Mouse (Mus musculus) right cerebral cortex, postnatal 36 days (tissue): ENCODE results near the gene Loxl3.

Source experiments
- DNase-seq, 2 experiments: peaks; one replicate each; pipeline ENCODE4 v3.0.0; 2022; ENCODE audit warnings: low spot score in 2 of 2, mixed read lengths in 1 of 2

Gene Loxl3

DNA sequence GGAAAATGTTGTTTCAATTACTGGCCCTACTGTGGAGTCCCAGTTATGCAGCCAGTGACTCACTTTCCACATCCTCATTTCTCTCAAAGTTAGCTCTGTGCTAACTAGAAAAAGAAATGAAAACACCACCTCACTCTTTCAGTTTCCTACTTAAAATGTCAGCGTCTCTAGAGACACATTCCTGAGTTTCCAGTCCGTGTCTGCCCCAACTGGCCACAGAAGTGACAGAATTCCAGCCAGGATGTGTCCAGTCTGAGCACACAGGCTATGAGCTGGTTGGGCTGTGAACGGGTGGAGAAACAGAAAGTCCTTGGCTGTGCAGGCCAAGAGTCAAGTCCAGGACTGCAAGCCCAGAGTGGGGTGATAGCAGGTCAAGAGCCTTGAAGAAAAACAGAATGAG is 16.8 kb upstream of the Loxl3 start:
- DNase-seq: no peak

DNA sequence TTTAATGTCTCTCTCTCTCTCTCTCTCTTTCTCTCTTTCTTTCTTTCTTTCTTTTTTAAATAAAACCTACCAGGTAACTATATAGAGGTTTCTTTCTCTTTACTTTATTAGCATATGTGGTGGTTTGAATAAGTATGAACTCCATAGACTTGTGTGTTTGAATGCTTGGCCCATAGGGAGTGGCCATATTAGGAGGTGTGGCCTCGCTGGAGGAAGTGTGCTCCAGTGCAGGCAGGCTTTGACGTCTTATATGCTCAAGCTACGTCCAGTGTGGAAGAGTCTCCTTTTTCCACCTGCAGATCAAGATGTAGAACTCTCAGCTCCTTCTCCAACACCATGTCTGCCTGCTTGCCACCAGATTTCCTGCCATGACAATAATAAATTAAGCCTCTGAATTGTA is 14.9 kb upstream of the Loxl3 start:
- DNase-seq: no peak

DNA sequence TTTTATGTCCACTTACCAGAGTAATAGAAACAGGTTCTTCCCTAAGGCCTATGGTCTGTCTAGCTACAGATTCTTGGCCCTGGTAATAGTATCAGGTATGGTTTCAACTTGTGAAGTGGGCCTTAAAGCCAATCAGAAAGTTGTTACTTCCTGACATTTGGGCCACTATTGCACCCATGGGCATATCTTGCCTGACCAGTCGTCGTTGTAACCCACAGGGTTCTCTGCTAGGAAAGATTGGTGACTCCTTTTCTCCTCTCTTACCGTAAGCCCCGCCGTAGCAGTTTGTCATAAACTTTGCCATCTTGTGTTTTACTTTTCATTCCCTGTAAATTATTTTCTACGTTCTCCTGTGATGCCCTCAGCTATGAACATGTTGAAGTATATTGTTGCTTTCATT is 13.9 kb upstream of the Loxl3 start:
- no peak for DNase-seq

DNA sequence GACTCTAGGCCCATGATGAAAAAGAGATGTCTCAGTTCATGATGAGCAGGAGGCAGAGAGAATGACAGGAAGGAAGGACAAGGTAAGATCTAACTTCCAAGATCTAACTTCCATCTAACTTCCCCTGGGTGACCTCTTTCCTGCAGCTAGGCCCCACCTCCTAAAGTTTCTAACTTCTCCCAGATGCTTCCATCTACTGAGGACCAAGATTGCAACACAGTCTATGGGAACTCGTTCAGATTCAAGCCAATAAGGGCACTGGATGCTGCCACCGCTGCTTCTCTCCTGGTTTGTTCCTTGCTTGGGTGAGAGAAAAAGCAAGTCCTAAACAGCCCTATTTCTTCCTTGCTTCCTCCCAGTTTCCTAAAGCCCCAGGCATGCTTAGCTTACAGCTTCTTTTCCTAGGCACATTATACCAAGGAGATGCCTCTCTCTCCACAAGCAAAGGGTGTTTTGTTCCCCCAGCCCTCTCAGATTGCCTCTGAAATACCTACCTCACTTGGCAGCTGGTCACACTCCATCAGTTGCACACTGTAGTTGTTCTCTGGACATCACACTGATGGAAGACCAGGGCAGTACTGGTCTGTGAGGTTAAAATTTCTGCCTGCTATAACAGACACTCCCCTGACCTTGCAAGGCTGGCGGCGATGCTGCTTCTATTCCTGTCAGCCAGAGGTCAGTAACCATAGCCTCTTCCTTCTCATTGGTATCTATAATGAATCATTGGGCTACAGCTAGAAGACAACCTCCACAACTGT is 13.0 kb upstream of the Loxl3 start:
- no peak for DNase-seq

DNA sequence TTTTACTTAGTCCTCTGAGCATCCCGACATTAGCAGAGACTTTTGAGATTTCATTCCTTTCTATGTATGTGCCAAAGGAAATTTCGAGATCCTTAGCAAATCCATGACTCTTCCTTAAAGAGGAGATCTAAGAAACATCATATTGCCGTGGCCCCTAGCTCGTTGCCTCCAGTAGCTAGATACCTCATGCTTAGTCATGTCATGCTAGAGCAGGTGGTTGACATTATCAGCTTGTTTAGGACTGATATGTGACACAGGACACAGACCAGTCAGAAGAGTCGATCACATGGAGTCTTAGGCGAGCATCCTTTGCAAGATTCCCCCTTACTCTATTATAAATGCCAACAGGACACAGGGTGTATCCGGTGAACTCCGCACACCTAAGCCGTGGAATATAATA is 11.0 kb upstream of the Loxl3 start:
- DNase-seq: no peak

DNA sequence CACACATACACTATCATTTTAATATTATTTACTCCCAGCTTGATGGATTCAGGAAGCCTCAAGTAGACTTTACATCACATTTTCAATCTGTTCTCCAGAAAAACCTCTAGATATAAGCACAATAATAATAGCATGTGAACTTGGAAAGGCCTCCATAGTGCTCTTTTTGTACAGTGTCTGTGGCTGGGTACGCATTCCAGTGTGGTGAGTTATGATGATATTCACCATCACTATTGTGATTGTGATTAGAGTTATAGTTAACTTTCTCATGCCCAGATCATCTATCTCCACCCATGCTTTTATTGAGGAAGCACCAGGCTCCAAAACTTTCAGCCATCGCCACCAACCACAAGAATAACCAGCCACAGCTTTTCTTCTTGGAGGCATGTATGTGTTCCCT is 10.2 kb upstream of the Loxl3 start:
- DNase-seq: no peak

DNA sequence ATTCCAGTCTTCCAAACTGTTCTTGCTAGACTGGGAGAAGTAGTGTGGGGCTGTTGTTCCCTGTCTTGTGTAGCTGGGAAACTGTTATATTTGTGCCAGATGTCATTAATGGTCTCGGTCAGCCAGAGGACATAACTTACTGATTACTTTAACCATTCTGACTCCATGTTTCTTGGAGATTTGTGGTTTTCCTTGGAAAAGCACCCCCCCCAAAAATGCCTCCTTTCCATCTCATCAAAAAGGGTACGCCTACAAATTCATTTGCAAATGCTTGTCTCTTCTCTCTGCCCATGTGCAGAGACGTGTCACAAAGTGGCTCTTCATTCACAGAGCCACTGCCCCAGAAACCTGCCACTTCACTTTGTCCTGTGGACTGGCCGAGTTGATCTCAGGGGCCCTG is 9.6 kb upstream of the Loxl3 start:
- no peak for DNase-seq

DNA sequence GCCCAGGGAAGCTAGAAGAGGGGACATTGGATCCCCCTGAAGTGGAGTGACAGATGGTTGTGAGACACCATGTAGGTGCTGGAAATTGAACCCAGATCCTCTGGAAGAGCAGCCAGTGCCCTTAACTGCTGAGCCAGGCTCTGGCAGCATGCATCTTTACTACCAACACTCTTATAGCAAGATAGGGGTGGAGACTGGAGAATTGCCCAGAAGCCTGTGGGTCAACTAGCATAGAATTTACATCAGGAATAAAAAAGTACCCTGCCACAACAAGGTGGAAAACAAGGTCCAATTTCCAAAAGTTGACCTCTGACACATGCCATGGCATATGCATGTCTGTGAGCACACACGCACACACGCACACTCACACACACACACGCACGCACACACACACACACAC is 8.8 kb upstream of the Loxl3 start:
- DNase-seq: no peak

DNA sequence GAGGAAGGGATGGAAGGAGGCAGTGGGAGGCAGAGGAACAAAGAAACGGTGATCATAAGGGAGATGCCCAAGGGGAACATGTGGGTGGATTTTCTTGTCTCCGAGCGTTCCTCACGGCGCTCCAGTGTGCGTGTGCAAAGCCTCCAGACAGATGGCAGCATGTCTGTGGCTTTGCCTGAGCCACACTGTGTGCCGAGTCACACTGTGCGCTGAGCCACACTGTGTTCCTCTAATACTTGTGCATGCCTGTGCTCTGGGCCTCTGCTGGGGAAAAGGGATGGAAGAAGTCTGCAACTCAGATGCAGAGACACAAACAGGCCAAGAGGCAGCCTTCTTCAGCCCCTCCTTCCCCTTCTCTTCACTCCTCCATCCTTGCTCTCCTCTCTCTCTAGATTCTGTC is 6.7 kb upstream of the Loxl3 start:
- DNase-seq: no peak

DNA sequence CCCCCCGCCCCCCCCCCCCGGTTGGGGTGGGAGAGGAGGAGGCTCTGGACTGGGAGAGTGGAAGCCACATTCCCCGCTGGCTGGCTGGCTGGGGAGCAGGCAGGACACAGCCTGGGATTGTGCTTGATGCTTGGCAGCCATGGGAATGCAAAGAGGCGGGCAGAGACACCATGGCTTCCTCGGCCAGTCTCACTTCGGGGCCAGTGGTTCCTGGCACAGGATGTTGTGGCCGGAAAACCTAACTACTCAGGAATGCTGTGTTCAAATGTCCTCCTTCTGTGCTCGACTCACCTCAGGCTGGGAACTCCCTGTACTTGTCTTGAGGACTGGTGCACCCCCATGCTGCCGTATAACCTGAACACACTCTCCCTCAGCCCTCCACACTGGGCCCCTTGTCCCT is 6.3 kb upstream of the Loxl3 start:
- DNase-seq: no peak

DNA sequence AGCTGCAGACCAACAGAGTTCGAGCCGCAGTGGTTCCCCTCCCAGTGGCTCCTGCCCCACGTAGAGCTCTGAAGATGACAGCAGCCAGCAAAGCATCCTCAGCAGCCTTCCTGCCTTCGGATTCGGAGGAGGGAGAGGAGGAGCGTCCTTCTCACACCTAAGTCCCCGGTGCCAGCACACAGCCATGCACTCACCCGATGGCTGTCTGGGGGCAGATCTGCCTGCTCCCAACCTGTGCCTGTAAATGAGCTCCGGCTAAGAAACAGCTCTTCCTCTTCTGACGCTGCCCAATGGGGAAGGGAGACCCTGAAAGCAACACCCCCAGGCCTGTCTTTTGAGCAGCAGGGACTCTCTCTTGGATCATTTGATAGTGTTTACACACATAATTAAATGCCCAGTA is 4.2 kb upstream of the Loxl3 start:
- DNase-seq: no peak

DNA sequence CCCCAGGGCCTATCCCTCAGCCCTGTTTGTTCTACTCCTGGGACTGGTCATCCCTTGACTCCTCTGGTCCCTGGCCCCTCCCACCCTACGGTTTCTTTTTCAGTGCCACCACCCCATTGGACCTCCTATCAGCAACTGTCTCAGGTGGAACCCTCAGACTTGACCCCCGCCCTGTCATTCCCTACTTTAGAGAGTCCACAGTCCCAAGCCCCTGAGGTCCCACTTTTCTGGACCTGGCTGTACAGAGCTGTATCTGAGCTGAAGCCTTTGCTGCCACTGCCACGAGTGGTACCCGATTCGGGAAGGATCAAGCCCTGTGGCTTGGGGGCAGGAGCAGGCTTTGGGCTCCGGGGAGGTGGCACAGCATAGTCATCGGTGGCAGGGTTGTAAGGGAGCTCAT is 2.9 kb upstream of the Loxl3 start:
- no peak for DNase-seq

DNA sequence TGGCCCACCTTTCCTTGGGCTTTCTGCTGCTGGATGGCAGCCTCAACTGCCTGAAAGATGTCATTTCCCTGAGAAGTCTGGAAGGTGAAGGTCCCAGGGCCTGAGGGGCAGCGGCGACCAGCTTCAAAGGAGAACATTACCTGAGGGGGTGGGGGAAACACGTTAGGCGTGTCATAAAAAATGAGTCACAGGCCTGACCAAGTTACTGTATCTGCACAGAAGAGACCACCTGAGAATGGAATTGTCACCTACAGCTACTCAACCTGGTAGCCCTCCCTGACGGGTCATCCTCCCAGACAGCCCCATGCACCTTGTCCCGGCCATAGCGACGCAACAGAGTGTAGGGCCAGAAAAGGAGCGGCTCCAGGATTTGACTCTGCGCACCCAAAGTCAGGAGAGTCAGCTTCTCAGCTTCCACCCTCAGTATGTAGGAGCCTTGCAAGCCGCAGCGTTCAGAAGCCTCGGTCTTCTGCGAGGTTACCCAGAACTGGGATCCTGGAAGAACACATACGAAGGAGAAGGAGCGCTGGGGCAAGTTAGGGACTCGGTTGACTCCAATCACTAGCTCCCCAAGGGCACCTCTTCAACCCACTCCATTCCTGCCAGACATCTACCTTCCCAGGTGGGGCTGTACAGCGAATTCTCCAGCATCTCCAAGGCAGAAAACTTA is 1.9 kb upstream of the Loxl3 start:
- DNase-seq: no peak

DNA sequence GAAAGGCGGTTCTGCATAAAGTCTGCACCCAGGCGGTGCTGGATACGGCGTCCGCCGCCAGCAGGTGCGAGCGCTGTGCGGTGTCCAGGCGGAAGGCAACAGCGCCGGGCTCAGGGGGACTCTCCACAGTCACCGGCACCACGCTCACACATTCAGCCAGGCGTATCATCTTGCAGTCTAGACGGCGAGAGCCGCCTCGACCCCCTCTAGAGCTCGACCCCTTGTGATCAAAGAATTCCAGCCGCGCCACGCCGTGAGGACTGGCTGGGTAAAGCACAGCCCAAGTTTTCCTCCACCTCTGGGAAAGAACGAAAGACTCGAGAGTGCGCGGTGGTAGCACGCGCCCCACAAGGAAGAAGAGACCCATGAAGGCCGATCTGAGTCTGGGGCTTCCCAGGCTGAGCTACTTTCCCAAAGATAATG is 1.2 kb upstream of the Loxl3 start:
- DNase-seq: no peak

DNA sequence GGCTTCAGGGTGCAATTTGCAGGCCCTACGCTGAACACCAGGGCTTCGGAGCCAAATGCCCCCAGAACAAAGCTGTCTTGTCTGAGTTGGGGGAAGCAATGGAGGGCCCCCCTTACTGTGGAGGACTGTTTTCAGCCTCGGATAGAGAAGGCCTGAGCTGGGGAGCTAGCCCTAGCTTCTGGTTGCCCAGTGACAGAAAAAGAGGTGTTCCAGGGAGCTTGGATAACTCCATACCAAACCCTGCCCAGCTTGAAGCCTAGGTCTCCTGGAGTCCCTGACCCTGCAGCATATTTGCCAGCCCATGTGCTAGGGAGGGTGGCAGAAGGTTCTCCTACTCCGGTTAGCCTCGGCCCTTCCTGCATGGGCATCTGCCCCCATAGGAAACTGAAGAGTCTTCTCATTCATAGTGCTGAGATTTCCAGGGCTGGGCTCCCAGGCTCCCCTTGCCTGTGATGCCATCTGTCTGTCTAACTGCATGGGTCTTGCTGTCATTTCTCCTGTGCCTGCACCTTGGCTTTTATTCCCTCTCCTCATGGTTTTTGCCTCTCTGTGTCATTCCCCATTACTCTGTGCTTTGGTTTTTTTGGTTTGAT is 586 bp downstream of the Loxl3 start:
- no peak for DNase-seq

DNA sequence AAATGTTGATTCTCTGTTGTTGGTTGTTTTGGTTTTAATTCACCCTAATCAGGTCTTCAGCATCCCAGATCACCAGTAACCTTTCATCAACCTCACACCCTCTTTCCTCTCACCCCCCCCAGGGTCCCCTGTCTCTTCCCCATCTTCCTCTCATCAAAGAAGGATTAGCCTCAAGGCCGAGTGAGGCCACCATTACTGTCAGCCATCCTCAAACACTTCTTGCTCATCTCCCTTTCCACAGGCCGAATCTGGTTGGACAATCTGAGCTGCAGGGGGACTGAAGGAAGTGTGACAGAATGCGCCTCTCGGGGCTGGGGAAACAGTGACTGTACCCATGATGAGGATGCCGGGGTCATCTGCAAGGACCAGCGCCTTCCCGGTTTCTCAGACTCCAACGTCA is 3.2 kb downstream of the Loxl3 start:
- DNase-seq: no peak

DNA sequence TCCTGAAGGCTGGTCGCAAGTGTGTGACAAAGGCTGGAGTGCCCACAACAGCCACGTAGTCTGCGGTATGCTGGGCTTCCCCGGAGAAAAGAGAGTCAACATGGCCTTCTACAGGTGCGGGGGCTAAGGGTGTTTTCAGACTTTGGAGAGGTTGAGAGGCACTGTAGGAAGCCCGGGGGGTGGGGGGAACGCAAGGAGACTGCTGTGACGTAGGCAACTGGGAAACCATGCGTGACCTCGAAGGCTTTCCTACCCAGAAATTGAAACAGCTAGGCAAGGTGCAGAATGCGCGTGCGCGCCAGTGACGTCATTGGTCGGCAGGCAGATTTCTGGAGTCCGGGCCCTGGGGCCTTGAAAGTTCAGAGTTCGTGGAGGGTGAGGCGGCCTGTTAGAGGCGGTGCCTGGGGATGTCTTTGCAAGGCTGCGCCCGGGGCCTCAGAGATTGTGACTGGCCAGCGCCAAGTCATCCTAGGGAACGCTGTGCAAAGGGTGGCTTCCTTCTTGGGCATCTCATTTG is 4.6 kb downstream of the Loxl3 start:
- peak; percentile 73 to 81 for DNase-seq

DNA sequence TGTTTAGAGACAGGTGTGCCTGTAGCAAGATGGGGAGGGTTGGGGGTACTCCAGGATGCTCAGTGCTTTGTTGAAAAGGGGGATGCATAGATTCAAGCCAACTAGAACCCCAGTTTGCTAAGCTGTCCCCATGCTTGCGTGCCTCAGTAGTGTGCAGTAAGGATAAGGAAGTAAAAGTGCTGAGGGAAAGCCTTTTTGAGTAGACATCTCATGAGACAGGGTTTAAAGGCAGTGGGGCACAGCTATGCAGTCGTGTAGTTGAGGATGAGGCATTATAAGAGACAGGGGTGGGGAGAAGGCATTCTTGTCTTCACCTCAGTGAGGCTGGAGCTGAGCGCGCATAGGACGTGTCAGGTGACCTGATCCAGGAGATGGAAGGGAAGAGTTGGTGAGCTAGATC is 6.6 kb downstream of the Loxl3 start:
- DNase-seq: no peak

DNA sequence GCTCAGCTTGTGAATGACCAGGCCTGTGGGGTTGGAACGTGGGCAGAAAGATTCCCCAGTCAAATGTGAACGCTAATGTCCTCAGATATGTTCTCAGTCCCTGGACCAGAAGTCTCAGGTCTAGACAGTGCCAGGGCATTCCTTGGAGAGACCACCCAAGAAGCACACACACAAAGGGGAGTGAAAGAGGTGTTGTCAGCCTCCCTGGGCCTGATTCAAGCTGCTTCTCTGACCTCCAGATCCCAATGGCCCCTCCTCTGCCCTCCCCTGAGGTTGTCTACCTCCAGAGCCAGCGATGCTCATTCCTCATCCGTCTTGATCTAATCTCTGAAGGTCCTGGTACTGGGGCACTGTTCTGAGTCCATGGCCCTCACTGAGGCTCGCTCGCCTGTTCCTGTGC is 9.6 kb downstream of the Loxl3 start:
- DNase-seq: no peak

DNA sequence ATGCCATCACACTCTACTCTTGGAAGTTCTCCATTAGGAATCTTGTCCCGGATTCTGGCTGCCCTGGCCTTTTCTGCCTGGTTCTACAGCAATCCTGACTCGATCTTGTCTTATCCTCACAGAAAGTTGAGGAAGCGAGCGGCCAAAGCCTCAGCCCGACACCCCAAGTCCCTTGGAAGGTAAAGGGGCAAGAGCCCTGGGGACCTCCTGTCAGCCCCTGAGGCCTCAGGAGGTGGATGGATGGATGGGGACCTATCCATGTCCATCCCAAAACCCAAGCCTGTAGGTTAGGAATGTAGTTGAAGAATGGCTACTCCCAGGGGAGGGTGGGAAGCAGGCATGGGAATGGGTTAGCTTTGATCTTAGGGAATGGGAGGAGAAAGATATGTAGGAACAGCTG is 10.0 kb downstream of the Loxl3 start:
- no peak for DNase-seq

DNA sequence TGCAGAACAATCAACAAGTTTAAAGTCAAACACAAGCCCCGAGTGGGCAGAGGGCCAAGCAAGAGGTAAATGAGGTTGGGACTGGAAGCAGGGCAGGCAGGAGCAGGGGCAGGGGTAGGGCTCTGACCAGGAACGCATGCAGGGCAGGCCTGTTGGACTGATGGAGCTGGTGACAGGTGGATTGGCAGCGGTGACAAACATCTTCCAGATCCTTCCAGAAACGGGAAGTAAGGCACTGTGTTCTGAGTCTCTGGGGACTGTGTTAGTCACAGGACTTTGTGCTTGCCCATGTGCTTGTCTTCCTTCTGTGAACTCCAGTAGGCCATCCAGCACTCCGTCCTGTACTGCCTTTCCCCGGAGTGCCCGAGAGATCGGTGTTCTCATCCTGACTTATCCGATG is 10.8 kb downstream of the Loxl3 start:
- no peak for DNase-seq

DNA sequence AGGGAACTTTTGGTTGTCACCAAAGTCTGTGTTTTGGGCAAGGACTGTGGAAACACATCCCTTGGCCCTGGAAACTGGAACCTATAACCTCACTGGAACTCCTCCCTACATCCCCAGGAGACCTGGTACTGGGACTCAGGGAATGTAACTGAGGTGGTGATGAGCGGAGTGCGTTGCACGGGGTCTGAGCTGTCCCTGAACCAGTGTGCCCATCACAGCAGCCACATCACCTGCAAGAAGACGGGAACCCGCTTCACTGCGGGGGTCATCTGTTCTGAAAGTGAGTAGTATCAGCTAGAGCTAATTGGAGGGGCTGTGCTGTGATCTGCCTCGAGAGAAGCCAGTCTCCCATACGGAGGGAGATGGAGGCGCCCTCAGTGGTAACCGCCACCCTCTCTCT is 15.4 kb downstream of the Loxl3 start:
- DNase-seq: no peak
